Mouse (Mus musculus): ENCODE measurements around the gene Ap3b1.

The Ap3b1 gene

GRCm38 (mm10) chr13:94451229-94451628, 92.5 kb downstream of the Ap3b1 start:
- peak; percentile 30 to 53 for DNase-seq (ENCODE audit: low spot score in 2 of 2)

- DNase-seq (ENCODE audit: low spot score in 2 of 2), result peak in 1 of 2 experiments; percentile 5
These were observed 95.4 kb downstream of the Ap3b1 start for GRCm38 (mm10) chr13:94454131-94454530.

GRCm38 (mm10) chr13:94459143-94459542, 100.4 kb downstream of the Ap3b1 start:
- DNase-seq (ENCODE audit: low spot score in 2 of 2), result no peak

- DNase-seq (ENCODE audit: low spot score in 2 of 2), result no peak
These were observed 105.5 kb downstream of the Ap3b1 start for GRCm38 (mm10) chr13:94464221-94464620.

- DNase-seq (ENCODE audit: low spot score in 2 of 2), result no peak
These were observed 109.8 kb downstream of the Ap3b1 start for GRCm38 (mm10) chr13:94468551-94468950.

GRCm38 (mm10) chr13:94471009-94471672, 112.4 kb downstream of the Ap3b1 start:
- no peak for DNase-seq (ENCODE audit: low spot score in 2 of 2)

GRCm38 (mm10) chr13:94476208-94476607, 117.4 kb downstream of the Ap3b1 start:
- DNase-seq (ENCODE audit: low spot score in 2 of 2), result no peak

GRCm38 (mm10) chr13:94480256-94480655, 121.5 kb downstream of the Ap3b1 start:
- DNase-seq (ENCODE audit: low spot score in 2 of 2), result no peak

- no peak for DNase-seq (ENCODE audit: low spot score in 2 of 2)
These were observed 131.9 kb downstream of the Ap3b1 start for GRCm38 (mm10) chr13:94490684-94491083.

- DNase-seq (ENCODE audit: low spot score in 2 of 2), result no peak
These were observed 132.4 kb downstream of the Ap3b1 start for GRCm38 (mm10) chr13:94491159-94491558.

GRCm38 (mm10) chr13:94497521-94497920, 138.8 kb downstream of the Ap3b1 start:
- DNase-seq (ENCODE audit: low spot score in 2 of 2), result no peak

GRCm38 (mm10) chr13:94506411-94506810, 147.7 kb downstream of the Ap3b1 start:
- DNase-seq (ENCODE audit: low spot score in 2 of 2), result no peak

GRCm38 (mm10) chr13:94508344-94508743, 149.6 kb downstream of the Ap3b1 start:
- no peak for DNase-seq (ENCODE audit: low spot score in 2 of 2)

GRCm38 (mm10) chr13:94513157-94513767, 154.5 kb downstream of the Ap3b1 start:
- no peak for DNase-seq (ENCODE audit: low spot score in 2 of 2)

GRCm38 (mm10) chr13:94513898-94514297, 155.1 kb downstream of the Ap3b1 start:
- DNase-seq (ENCODE audit: low spot score in 2 of 2), result no peak

- no peak for DNase-seq (ENCODE audit: low spot score in 2 of 2)
These were observed 156.2 kb downstream of the Ap3b1 start for GRCm38 (mm10) chr13:94514992-94515391.

GRCm38 (mm10) chr13:94516532-94516931, 157.8 kb downstream of the Ap3b1 start:
- DNase-seq (ENCODE audit: low spot score in 2 of 2), result no peak

GRCm38 (mm10) chr13:94518176-94518575, 159.4 kb downstream of the Ap3b1 start:
- no peak for DNase-seq (ENCODE audit: low spot score in 2 of 2)

- DNase-seq (ENCODE audit: low spot score in 2 of 2), result no peak
These were observed 160.5 kb downstream of the Ap3b1 start for GRCm38 (mm10) chr13:94519276-94519675.

- no peak for DNase-seq (ENCODE audit: low spot score in 2 of 2)
These were observed 164.5 kb downstream of the Ap3b1 start for GRCm38 (mm10) chr13:94523213-94523612.

GRCm38 (mm10) chr13:94524669-94525238, 166.0 kb downstream of the Ap3b1 start:
- no peak for DNase-seq (ENCODE audit: low spot score in 2 of 2)

- no peak for DNase-seq (ENCODE audit: low spot score in 2 of 2)
These were observed 170.4 kb downstream of the Ap3b1 start for GRCm38 (mm10) chr13:94529138-94529537.

GRCm38 (mm10) chr13:94533516-94533915, 174.8 kb downstream of the Ap3b1 start:
- no peak for DNase-seq (ENCODE audit: low spot score in 2 of 2)

Data from cerebellum, postnatal 4 days (tissue).